Mouse (Mus musculus) liver, embryonic 13.5 days (tissue): ENCODE measurements around the gene Csrp2. TPM values are rescaled to one million over a fixed set of nuclear protein-coding genes. Genes with fewer than 3 reads are reported as not detected.

Source experiments
- ATAC-seq: fragments of 200-750 bp; cut with Nextera tagmentation; 2 replicates; pipeline ENCODE4 v1.8.0; 2017; ENCODE audit warnings: low read depth, mild to moderate bottlenecking, moderate number of reproducible peaks, moderate library complexity
- DNase-seq: peaks from one replicate; pipeline ENCODE4 v3.0.0; 2022
- H3K27ac ChIP-seq: fragments of 300-500 bp; sonication (generic); 2 replicates; pipeline ENCODE4 v1.5.1; 2015; ENCODE audit warnings: moderate library complexity, mild to moderate bottlenecking, inconsistent platforms
- H3K27me3 ChIP-seq: fragments of 300-500 bp; sonication (generic); 2 replicates; pipeline ENCODE4 v1.6.1; 2015; ENCODE audit warnings: mild to moderate bottlenecking, inconsistent platforms
- H3K36me3 ChIP-seq: fragments of 300-500 bp; sonication (generic); 2 replicates; pipeline ENCODE4 v1.6.1; 2015; ENCODE audit warnings: mild to moderate bottlenecking, inconsistent platforms
- H3K4me1 ChIP-seq: fragments of 300-500 bp; sonication (generic); replicated peaks from 2 replicates; pipeline ENCODE4 v1.6.1; 2015; ENCODE audit warnings: inconsistent platforms
- H3K4me2 ChIP-seq: fragments of 300-500 bp; sonication (generic); 2 replicates; pipeline ENCODE4 v1.6.1; 2015; ENCODE audit warnings: inconsistent platforms, mild to moderate bottlenecking, moderate library complexity
- H3K4me3 ChIP-seq: fragments of 300-500 bp; sonication (generic); replicated peaks from 2 replicates; pipeline ENCODE4 v1.5.1; 2015; ENCODE audit warnings: mild to moderate bottlenecking, inconsistent platforms
- H3K9ac ChIP-seq: fragments of 300-500 bp; sonication (generic); 2 replicates; pipeline ENCODE4 v1.6.1; 2015; ENCODE audit warnings: mild to moderate bottlenecking, inconsistent platforms
- H3K9me3 ChIP-seq: fragments of 300-500 bp; sonication (generic); replicated peaks from 2 replicates; pipeline ENCODE4 v1.6.1; 2016; ENCODE audit warnings: inconsistent platforms
- WGBS: fragments of 180-500 bp; shearing (Covaris S2); methylation state at CpG from one replicate; pipeline ENCODE4 v1.1.7; 2015; ENCODE audit not compliant: insufficient replicate concordance; 5-methylcytosine and 5-hydroxymethylcytosine counted together
- polyA plus RNA-seq: library from polyadenylated mRNA; unstranded; fragments of >200 nt; fragmentation: Nextera tagmentation; extraction: Ambion mirVana; gene quantifications from 2 replicates; pipeline ENCODE4 v1.2.1, GENCODE M21; 2015

The Csrp2 gene
- polyA plus RNA-seq, 1 experiment from 2014 or later = 19.7 TPM

GRCm38 (mm10) chr10:110974463-110974862 lies 54.9 kb downstream of the Csrp2 start:
- Histone ChIP-seq H3K4me3 (no peak overlapping the region), H3K4me1 (peaks cover 2% of the 10 kb centered on the region), H3K9ac (no peak overlapping the region), H3K27me3 (no peaks in the 10 kb centered on the region), H3K36me3 (peaks cover 28% of the 10 kb centered on the region), H3K27ac (no peak overlapping the region), H3K4me2 (no peak overlapping the region), H3K9me3 (no peaks in the 10 kb centered on the region)
- ATAC-seq = no peak
- no peak for DNase-seq
- 53% methylated on average over 3 of the region's 3 CpGs for WGBS

- Histone ChIP-seq H3K36me3 (peaks cover 25% of the 10 kb centered on the region), H3K4me2 (no peak overlapping the region), H3K4me1 (peaks cover 7% of the 10 kb centered on the region), H3K27ac (no peak overlapping the region), H3K27me3 (no peaks in the 10 kb centered on the region), H3K9me3 (no peaks in the 10 kb centered on the region), H3K9ac (no peak overlapping the region), H3K4me3 (no peak overlapping the region)
- 71% methylated on average over 1 of the region's 1 CpGs for WGBS
- DNase-seq = no peak
- no peak for ATAC-seq
These were observed 55.3 kb downstream of the Csrp2 start for GRCm38 (mm10) chr10:110974885-110975284.

DNA sequence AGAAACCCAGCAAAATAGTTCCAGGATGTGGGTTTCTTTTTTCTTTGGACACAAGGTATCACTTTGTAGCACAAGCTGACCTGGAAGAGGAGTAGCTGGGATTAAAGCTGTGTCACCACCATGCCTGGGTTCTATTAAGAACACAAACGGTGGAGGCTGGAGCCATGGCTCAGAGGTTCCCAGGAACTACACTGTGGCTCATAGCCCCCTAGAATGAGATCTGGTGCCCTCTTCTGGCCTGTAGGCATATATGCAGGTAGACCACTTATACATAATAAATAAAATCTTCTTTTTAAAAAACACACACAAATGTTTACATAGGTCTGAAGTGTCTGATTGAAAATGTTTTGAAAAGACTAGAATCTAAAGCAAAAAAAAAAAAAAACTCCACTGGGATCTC lies 56.5 kb downstream of the Csrp2 start:
- Histone ChIP-seq H3K27ac (no peak overlapping the region), H3K4me2 (no peak overlapping the region), H3K4me3 (no peak overlapping the region), H3K9me3 (no peaks in the 10 kb centered on the region), H3K27me3 (no peaks in the 10 kb centered on the region), H3K4me1 (peaks cover 14% of the 10 kb centered on the region), H3K9ac (no peak overlapping the region), H3K36me3 (peaks cover 22% of the 10 kb centered on the region)
- ATAC-seq = no peak
- DNase-seq = no peak
- 7% methylated on average over 1 of the region's 1 CpGs for WGBS

DNA sequence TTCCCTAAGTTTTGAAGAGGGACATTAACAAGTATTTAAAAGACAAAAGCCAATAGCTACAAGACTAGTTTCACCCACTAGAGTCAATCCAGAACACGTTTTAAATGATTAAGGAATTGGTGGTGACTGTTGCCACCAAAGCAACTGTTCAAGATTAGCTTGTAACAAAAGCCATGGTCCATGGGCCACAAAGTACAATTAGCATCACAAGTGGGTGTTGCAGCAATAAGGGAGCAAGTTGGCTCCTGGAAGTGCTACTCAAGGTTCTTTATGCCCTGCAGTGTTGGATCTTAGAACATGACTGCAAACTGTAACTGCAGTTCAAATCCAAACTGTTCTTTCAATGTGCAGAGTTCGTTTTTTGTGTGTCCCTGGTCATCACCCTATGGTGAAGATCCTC lies 57.8 kb downstream of the Csrp2 start:
- Histone ChIP-seq H3K27me3 (no peaks in the 10 kb centered on the region), H3K4me1 (peaks cover 15% of the 10 kb centered on the region), H3K9me3 (no peaks in the 10 kb centered on the region), H3K9ac (no peak overlapping the region), H3K4me3 (no peak overlapping the region), H3K27ac (no peak overlapping the region), H3K4me2 (no peak overlapping the region), H3K36me3 (peaks cover 16% of the 10 kb centered on the region; the same call in 1 of the 2 replicates)
- DNase-seq (no peak), ATAC-seq (no peak)
- WGBS = 56% methylated on average over 2 of the region's 2 CpGs

DNA sequence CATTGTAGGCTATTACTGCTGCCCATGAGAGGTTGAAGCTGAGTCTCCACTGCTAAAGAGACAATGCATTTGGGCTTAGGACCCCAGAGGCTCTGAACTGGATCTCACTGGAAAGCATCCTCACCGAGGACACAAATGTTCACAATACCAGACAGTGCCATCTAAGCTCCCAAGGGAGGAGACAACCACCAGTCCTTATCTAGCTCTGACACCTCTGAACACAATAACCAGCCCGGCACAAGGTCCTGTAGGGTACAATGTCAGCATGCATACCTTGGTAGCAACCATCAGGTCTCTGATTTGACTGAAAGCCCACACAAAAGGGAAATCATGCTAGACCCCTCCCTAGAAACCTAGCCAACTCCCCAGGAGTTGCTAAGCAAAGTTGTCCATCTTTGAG lies 59.8 kb downstream of the Csrp2 start:
- Histone ChIP-seq H3K27me3 (no peaks in the 10 kb centered on the region), H3K4me1 (peaks cover 15% of the 10 kb centered on the region), H3K4me2 (no peak overlapping the region), H3K9me3 (no peaks in the 10 kb centered on the region), H3K36me3 (0 out of 2 replicates have a peak, but pooled peaks cover 13% of the 10 kb centered on the region), H3K9ac (no peak overlapping the region), H3K4me3 (no peak overlapping the region), H3K27ac (no peak overlapping the region)
- ATAC-seq = peak; percentile 51; the same call in 1 of the 2 replicates
- 27% methylated on average over 2 of the region's 2 CpGs for WGBS
- no peak for DNase-seq

DNA sequence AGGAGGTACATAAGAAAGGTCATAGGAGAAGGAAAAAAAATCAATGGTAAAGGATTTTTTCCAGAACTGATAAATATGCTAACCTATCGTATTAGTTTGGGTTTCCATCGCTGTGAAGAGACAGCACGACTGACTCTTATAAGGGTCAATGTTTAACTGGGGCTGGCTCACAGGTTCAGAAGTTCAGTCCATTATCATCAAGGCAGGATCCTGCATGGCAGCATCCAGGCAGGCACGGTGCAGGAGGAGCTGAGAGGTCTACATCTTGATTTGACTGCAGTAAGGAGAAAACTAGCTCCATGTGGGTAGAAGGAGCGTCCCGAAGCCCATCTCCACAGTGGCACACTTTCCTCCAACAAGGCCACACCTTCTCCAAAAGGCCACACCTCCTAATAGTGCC lies 60.9 kb downstream of the Csrp2 start:
- Histone ChIP-seq H3K9ac (no peak overlapping the region), H3K9me3 (no peaks in the 10 kb centered on the region), H3K27me3 (no peaks in the 10 kb centered on the region), H3K4me3 (no peak overlapping the region), H3K4me2 (no peak overlapping the region), H3K36me3 (0 out of 2 replicates have a peak, but pooled peaks cover 13% of the 10 kb centered on the region), H3K4me1 (peaks cover 15% of the 10 kb centered on the region), H3K27ac (no peak overlapping the region)
- ATAC-seq (no peak), DNase-seq (no peak)
- 78% methylated on average over 6 of the region's 6 CpGs for WGBS

GRCm38 (mm10) chr10:110982771-110983170 lies 63.2 kb downstream of the Csrp2 start:
- Histone ChIP-seq H3K4me3 (no peak overlapping the region), H3K27ac (no peak overlapping the region), H3K4me2 (no peak overlapping the region), H3K27me3 (no peaks in the 10 kb centered on the region), H3K9ac (no peak overlapping the region), H3K4me1 (peaks cover 15% of the 10 kb centered on the region), H3K36me3 (0 out of 2 replicates have a peak, but pooled peaks cover 9% of the 10 kb centered on the region), H3K9me3 (no peaks in the 10 kb centered on the region)
- WGBS = 72% methylated on average over 4 of the region's 4 CpGs
- ATAC-seq (no peak), DNase-seq (no peak)

DNA sequence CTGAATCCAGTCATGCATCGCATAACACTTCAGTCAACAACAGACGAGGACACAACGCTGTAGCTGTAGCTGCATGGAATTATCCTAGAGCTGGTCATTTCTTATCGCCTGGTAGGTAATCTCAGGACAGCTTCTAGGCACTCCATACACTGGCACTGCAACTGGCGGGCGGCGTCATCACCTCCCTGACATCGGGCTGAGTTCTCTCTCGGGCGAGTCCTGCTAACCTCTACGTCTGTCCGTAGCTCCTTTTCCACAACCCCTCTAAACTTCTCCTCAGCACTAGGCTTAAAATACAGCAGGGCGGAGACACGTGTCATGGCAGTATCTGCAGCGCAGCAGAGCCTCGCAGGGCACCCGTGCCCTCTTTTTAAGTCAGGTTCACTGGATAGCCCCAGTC lies 67.1 kb downstream of the Csrp2 start:
- Histone ChIP-seq H3K9me3 (no peaks in the 10 kb centered on the region), H3K4me1 (peaks cover 13% of the 10 kb centered on the region), H3K9ac (no peak overlapping the region), H3K27me3 (no peaks in the 10 kb centered on the region), H3K27ac (no peak overlapping the region), H3K36me3 (no peaks in the 10 kb centered on the region), H3K4me3 (no peak overlapping the region), H3K4me2 (no peak overlapping the region)
- DNase-seq (no peak), ATAC-seq (no peak)
- 78% methylated on average over 17 of the region's 17 CpGs for WGBS

Other genes with a start within 250 kb of the Csrp2 start
- gene E2f7, start 174.3 kb upstream of the Csrp2 start, polyA plus RNA-seq = 8.1 and 8.8 TPM in 2 replicates
- 4.3 and 6.3 TPM in 2 replicates for gene Zdhhc17, start 90.4 kb downstream of the Csrp2 start, polyA plus RNA-seq
- 7.6 and 9.3 TPM in 2 replicates for gene Osbpl8, start 245.0 kb downstream of the Csrp2 start, polyA plus RNA-seq